Mouse (Mus musculus) lung, embryonic 15.5 days (tissue): ENCODE measurements around the gene Cyp26c1. TPM values are rescaled to one million over a fixed set of nuclear protein-coding genes. Genes with fewer than 3 reads are reported as not detected.

Experiments used
- ATAC-seq: fragments of 200-750 bp; cut with Nextera tagmentation; 2 replicates; pipeline ENCODE4 v1.8.0; 2017; ENCODE audit warnings: moderate number of reproducible peaks, borderline replicate concordance; ENCODE audit not compliant: low FRiP score, low TSS enrichment; ENCODE audit errors: extremely low read depth
- H3K27ac ChIP-seq: fragments of 300-500 bp; sonication (generic); 2 replicates; pipeline ENCODE4 v1.5.1; 2015; ENCODE audit warnings: moderate library complexity, mild to moderate bottlenecking, inconsistent platforms
- H3K27me3 ChIP-seq: fragments of 300-500 bp; sonication (generic); 2 replicates; pipeline ENCODE4 v1.6.1; 2015; ENCODE audit warnings: inconsistent platforms
- H3K36me3 ChIP-seq: fragments of 300-500 bp; sonication (generic); 2 replicates; pipeline ENCODE4 v1.6.1; 2015; ENCODE audit warnings: inconsistent platforms
- H3K4me1 ChIP-seq: fragments of 300-500 bp; sonication (generic); 2 replicates; pipeline ENCODE4 v1.6.1; 2015; ENCODE audit warnings: inconsistent platforms
- H3K4me2 ChIP-seq: fragments of 300-500 bp; sonication (generic); 2 replicates; pipeline ENCODE4 v1.6.1; 2015; ENCODE audit warnings: inconsistent platforms, mild to moderate bottlenecking, moderate library complexity
- H3K4me3 ChIP-seq: fragments of 300-500 bp; sonication (generic); 2 replicates; pipeline ENCODE4 v1.5.1; 2015; ENCODE audit warnings: mild to moderate bottlenecking, inconsistent platforms
- H3K9ac ChIP-seq: fragments of 300-500 bp; sonication (generic); 2 replicates; pipeline ENCODE4 v1.6.1; 2015; ENCODE audit warnings: inconsistent platforms
- H3K9me3 ChIP-seq: fragments of 300-500 bp; sonication (generic); 2 replicates; pipeline ENCODE4 v1.6.1; 2016; ENCODE audit warnings: inconsistent platforms
- WGBS: fragments of 180-500 bp; shearing (Covaris S2); methylation state at CpG from one replicate; pipeline ENCODE4 v1.1.7; 2015; 5-methylcytosine and 5-hydroxymethylcytosine counted together
- polyA plus RNA-seq: library from polyadenylated mRNA; unstranded; fragments of >200 nt; fragmentation: Nextera tagmentation; extraction: Ambion mirVana; gene quantifications from 2 replicates; pipeline ENCODE4 v1.2.1, GENCODE M21; 2015

Gene Cyp26c1
- polyA plus RNA-seq, result not detected in 2 replicates

DNA sequence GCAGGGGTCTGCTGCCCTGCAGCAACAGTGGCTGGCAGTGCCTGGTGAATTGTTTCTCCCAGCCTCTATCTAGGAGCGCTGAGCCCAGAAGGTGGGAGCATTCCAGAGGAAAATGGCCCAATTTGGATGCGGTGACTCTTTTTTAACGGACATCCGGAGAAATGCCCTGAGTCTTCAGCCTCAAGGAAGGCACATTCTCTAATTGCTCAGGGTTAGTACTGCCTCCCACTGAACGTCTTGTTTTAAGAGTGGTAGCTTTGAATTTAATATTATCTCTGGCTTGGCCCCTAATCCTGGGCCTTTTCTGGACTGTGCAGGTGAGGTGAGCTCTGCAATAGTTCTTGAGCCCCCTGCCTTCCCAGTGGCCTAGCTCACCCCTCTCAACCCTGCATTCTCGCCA lies at the start of gene Cyp26c1:
Gene Cyp26c1 (plus strand): TSS at position 301 of the 400 bp plus-strand sequence.
- Histone ChIP-seq H3K36me3 (no peaks in the 10 kb centered on the region), H3K4me2 (no peak within 1 kb of the TSS), H3K4me1 (0 out of 2 replicates have a peak, but pooled peaks cover 3% of the 10 kb centered on the region), H3K9ac (no peak within 1 kb of the TSS), H3K9me3 (no peaks in the 10 kb centered on the region), H3K27ac (no peak within 1 kb of the TSS), H3K27me3 (peaks cover 84% of the 10 kb centered on the region), H3K4me3 (no peak within 1 kb of the TSS)
- ATAC-seq, result 0 out of 2 replicates have a peak, but pooled peaks have one; percentile 31
- WGBS, result 9% methylated on average over 6 of the region's 6 CpGs

DNA sequence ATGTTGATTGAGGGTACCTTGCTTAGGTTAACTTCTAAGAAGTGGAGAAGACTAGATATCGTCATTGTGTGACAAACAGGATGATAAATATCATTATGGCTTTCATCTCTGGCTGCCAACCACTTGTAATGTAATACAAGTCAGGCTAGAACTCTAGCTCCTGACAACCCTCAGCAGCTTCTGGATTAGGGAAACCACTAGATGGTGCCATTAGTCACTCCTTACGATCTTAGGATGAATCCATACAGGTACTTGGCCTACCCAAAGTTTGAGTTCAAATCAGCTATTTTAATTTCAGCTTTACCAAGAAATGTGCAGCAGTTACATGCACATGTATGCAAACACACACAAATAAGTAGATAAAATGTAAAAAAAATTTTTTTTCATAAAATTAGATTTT lies 37.4 kb upstream of the Cyp26c1 start:
- 32% methylated on average over 2 of the region's 2 CpGs for WGBS
- Histone ChIP-seq H3K4me1 (no peaks in the 10 kb centered on the region), H3K27ac (no peak overlapping the region), H3K4me3 (no peak overlapping the region), H3K27me3 (no peaks in the 10 kb centered on the region), H3K9me3 (no peaks in the 10 kb centered on the region), H3K36me3 (no peaks in the 10 kb centered on the region), H3K9ac (no peak overlapping the region), H3K4me2 (no peak overlapping the region)
- ATAC-seq, result no peak

DNA sequence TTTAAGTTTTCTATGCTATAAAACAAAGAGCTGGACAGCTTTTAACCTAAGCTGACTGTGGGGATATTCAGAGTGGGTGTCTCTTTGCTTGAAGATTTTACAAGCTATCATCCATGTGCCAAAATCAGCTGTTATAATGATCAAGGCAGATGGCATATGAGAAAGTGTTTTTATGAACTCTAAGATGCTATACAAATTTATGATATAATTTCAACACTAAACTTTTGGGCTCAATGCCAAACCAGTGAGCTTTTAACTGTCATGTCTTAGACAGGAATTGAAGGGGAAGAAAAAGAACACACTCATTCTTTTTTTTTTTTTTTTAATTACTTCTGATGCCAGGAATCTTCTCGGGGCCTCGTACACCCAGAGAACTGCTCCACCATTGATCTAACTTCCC lies 34.9 kb upstream of the Cyp26c1 start:
- ATAC-seq, result no peak
- H3K4me3 ChIP-seq, result no peak overlapping the region
- WGBS, result 38% methylated on average over 2 of the region's 2 CpGs
- no peak overlapping the region for H3K4me2 ChIP-seq
- no peaks in the 10 kb centered on the region for H3K4me1 ChIP-seq
- no peaks in the 10 kb centered on the region for H3K9me3 ChIP-seq
- H3K9ac ChIP-seq, result no peak overlapping the region
- H3K27me3 ChIP-seq, result no peaks in the 10 kb centered on the region
- H3K27ac ChIP-seq, result no peak overlapping the region
- no peaks in the 10 kb centered on the region for H3K36me3 ChIP-seq

DNA sequence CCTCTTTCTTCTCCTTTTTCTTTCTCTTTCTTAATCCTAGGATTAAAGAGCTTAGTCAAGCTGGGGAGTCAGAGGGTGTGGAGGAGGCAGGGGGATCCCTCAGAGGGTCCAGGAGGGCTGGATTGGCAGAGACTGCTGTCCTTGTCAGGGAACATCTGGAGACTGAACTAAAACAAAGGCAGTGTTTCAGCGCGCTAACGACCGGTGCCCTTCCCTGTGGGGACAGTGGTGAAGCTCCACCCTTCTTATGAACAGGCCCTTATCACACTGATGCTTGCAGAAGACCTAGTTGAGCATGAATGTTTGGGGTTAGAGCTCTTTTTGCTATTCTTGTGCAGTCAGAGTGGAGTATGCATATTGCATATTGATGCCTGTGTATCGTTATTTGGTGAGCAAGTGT lies 31.4 kb upstream of the Cyp26c1 start:
- Histone ChIP-seq H3K36me3 (no peaks in the 10 kb centered on the region), H3K27me3 (no peaks in the 10 kb centered on the region), H3K9me3 (no peaks in the 10 kb centered on the region), H3K4me1 (no peaks in the 10 kb centered on the region), H3K27ac (no peak overlapping the region), H3K9ac (no peak overlapping the region), H3K4me2 (no peak overlapping the region), H3K4me3 (no peak overlapping the region)
- ATAC-seq, result no peak
- WGBS, result 49% methylated on average over 5 of the region's 5 CpGs

DNA sequence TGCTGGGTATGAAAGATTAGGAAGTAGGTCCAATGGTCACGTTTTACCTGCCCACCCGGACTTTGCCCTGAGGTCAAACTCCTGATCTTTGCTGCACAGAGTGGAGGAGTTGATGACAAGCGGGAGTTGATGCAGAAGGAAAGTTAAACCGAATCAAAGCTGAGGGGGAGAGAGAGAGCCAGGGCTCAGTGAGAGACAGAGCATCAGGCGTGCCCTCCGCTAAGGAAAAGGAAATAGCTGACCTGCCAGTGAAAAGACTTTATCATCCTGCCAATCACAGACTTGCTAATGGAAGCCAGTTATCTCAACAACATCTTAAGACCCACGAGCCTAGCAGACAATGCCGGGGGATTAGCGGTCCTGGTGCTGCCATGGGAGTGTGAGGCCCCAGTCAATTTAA lies 28.9 kb upstream of the Cyp26c1 start:
- no peak overlapping the region for H3K4me2 ChIP-seq
- WGBS, result 17% methylated on average over 9 of the region's 9 CpGs
- no peak for ATAC-seq

DNA sequence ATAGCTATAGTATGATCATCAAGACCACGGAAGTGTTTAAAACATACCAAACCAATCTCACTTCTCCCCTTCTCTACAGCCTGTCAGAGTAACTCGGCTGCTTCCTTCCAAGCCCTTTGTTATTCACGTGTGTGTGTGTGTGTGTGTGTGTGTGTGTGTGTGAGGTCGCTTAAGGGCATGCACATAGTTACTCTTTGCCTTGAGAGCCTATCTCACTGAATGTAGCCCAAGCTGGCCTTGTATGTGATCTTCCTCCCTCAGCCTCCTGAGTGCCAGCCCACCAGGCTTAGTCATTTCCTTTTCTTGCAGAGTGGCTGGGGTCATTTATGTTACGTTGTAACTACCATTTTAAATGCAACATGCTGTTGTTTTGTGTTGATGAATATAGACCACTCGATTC lies 20.1 kb upstream of the Cyp26c1 start:
- ATAC-seq, result no peak
- Histone ChIP-seq H3K9ac (no peak overlapping the region), H3K4me2 (no peak overlapping the region), H3K36me3 (no peaks in the 10 kb centered on the region), H3K9me3 (no peaks in the 10 kb centered on the region), H3K4me1 (no peaks in the 10 kb centered on the region), H3K27me3 (no peaks in the 10 kb centered on the region), H3K27ac (no peak overlapping the region), H3K4me3 (no peak overlapping the region)
- 65% methylated on average over 6 of the region's 6 CpGs for WGBS

More for the DNA sequence above, 28.9 kb upstream of the Cyp26c1 start:
- Histone ChIP-seq H3K4me1 (no peaks in the 10 kb centered on the region), H3K9me3 (no peaks in the 10 kb centered on the region), H3K27ac (no peak overlapping the region), H3K9ac (no peak overlapping the region), H3K27me3 (no peaks in the 10 kb centered on the region), H3K4me3 (no peak overlapping the region), H3K36me3 (no peaks in the 10 kb centered on the region)

DNA sequence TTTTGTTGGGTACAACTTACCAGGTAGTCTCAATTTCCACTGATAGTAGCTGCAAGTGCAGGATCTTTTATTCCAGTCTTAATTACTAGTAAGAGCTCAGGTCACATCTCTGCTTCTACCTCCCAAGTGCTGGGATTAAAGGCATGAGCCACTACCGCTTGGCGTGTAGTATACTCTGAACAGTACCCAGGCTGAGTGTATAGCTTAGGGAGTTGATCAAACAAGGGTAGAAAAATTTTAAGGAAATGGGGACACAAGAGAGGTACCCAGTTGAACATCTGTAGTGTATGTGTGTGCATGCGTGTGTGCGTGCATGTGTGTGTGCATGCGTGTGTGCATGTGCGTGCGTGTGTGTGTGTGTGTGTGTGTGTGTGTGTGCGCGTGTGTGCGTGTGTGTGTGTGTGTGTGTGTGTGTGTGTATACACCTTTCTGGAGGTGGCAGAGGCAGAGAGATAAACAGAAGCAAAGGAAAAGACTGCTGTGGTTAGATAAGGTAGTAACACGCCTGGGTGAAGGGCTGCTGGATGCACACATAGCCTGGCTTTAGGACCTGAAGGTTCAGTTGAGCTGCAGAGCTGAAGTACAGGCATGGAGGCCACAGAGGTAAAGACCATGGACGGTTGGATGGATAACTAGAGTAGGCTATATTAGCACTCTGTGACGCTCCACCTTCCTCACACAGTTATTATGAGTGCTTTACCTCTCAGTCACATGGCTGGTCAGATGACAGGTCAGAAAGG lies 17.4 kb upstream of the Cyp26c1 start:
- Histone ChIP-seq H3K9ac (no peak overlapping the region), H3K27ac (no peak overlapping the region), H3K27me3 (no peaks in the 10 kb centered on the region), H3K36me3 (no peaks in the 10 kb centered on the region), H3K4me1 (no peaks in the 10 kb centered on the region), H3K9me3 (no peaks in the 10 kb centered on the region), H3K4me3 (no peak overlapping the region), H3K4me2 (no peak overlapping the region)
- no peak for ATAC-seq
- whole genome bisulfite sequencing, result 59% methylated on average over 13 of the region's 13 CpGs

DNA sequence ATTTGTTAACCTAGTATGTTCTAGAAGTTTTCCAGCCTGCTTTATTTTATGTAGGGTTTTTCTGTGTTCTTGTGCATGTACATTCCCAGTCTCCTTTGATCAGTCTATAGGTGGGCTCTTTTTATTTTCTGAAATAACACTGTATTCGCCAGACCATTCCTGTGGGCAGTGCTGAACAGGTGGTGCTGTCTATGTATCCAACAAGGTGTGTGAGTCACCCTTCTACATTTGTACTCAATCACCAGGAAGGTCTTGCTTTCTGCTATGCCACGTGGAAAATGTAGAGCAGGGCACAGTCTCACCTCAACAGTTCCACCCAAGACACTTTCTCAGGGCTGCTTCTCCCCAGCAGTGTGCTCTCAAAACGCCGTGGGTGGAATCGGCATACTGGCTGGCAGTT lies 16.7 kb upstream of the Cyp26c1 start:
- WGBS, result 82% methylated on average over 5 of the region's 5 CpGs
- H3K27me3 ChIP-seq, result no peaks in the 10 kb centered on the region
- no peak overlapping the region for H3K27ac ChIP-seq
- H3K36me3 ChIP-seq, result no peaks in the 10 kb centered on the region
- H3K9me3 ChIP-seq, result no peaks in the 10 kb centered on the region
- H3K4me3 ChIP-seq, result no peak overlapping the region
- no peak for ATAC-seq
- H3K9ac ChIP-seq, result no peak overlapping the region
- no peak overlapping the region for H3K4me2 ChIP-seq
- no peaks in the 10 kb centered on the region for H3K4me1 ChIP-seq

DNA sequence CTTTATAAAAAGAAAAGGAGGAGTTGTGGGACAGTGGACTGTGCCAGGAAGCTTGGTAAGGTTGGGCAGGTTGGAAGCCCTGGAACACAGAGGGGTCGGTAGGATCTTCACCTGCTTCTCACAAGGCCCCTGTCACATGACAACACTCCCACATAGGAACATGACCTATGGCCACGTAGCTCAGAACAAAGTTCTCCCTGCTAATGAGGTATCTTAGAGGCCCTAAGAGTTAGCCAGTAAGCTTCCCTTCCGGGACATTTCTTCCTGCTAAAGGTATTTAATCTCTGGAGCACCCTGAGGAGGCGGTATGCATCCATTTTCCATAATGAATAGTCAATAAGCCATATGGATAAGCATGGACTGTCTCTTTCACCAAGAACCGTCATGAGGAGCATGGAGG lies 15.9 kb upstream of the Cyp26c1 start:
- Histone ChIP-seq H3K4me1 (no peaks in the 10 kb centered on the region), H3K9ac (no peak overlapping the region), H3K27me3 (no peaks in the 10 kb centered on the region), H3K4me2 (no peak overlapping the region), H3K27ac (no peak overlapping the region), H3K4me3 (no peak overlapping the region), H3K9me3 (no peaks in the 10 kb centered on the region), H3K36me3 (no peaks in the 10 kb centered on the region)
- ATAC-seq, result no peak
- 84% methylated on average over 5 of the region's 5 CpGs for WGBS

DNA sequence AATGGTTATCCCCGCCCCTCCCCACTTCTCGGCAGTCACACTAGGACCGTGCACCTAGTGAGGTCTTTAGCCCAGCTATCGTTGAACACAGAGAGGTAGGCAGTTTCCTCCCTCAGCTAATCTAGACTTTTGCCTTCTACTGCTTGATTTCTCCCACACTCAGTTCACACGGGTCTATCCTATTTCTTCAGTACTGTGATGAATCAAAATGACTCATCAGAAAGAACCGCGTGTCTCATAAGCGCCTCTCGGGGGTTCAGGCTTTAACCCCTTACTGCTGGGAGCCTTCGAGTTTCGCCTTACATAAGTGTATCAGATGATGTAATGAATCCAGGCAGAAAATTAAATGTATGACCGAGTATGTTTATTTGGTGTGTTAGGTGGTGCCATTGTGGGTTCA lies 12.0 kb upstream of the Cyp26c1 start:
- no peak overlapping the region for H3K4me2 ChIP-seq
- H3K36me3 ChIP-seq, result no peaks in the 10 kb centered on the region
- no peak overlapping the region for H3K27ac ChIP-seq
- H3K9ac ChIP-seq, result no peak overlapping the region
- H3K4me3 ChIP-seq, result no peak overlapping the region
- no peaks in the 10 kb centered on the region for H3K4me1 ChIP-seq
- no peaks in the 10 kb centered on the region for H3K9me3 ChIP-seq
- no peaks in the 10 kb centered on the region for H3K27me3 ChIP-seq
- no peak for ATAC-seq
- WGBS, result 43% methylated on average over 12 of the region's 12 CpGs

DNA sequence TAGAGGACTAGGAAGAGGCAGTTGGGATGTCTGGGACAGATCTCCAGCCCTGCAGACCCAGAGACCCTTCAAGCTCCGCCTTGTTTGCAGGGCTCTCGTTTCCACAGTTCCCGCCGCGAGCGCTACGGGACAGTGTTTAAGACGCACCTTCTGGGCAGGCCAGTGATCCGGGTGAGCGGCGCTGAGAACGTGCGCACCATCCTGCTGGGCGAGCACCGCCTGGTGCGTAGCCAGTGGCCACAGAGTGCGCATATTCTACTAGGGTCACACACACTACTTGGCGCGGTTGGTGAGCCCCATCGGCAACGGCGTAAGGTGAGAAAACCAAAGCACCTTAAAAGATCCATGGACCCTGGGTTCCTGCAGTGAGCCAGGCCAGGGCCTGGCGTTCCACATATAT lies 966 bp downstream of the Cyp26c1 start:
- Histone ChIP-seq H3K27me3 (peaks cover 94% of the 10 kb centered on the region), H3K4me3 (no peak overlapping the region), H3K4me1 (0 out of 2 replicates have a peak, but pooled peaks cover 7% of the 10 kb centered on the region), H3K9ac (no peak overlapping the region), H3K4me2 (no peak overlapping the region), H3K36me3 (no peaks in the 10 kb centered on the region), H3K27ac (no peak overlapping the region), H3K9me3 (no peaks in the 10 kb centered on the region)
- 7% methylated on average over 23 of the region's 23 CpGs for WGBS
- ATAC-seq, result no peak

DNA sequence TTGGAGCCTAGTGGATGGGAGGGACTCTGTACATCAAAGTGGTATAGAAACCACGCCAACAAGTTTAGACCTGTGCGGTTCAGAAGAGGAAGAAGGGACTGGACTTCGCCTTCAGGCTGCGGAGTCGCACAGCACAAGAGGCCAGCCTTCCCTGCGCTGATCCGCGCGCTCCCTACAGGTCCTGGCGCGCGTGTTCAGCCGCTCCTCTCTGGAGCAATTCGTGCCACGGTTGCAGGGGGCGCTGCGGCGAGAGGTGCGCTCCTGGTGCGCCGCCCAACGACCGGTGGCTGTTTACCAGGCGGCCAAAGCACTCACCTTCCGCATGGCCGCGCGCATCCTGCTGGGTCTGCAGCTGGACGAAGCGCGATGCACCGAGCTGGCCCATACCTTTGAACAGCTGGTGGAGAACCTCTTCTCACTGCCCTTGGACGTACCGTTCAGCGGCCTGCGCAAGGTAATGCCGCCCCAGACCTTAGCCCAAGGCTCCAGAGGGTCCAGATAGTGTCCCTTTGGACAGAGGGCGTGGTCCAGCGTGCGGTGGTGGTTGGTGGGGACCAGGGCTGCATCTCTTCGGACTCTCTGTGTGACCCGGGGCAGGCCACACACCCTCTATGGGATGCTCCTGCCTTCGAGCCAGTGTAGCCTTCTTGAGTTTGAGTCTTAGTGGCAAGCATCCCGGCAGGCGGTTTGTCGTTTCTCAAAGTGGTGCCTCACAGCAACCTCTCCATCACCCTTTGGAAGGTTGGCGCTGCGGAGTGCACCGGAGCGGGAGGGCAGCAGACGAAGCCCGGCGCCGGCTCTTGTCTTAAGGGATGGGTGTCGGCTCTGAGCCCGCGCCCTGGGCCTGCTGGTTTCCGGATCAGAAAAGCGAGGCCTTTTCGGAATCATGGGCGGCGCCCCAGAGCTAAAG lies 1.8 kb downstream of the Cyp26c1 start:
- H3K9me3 ChIP-seq, result no peaks in the 10 kb centered on the region
- H3K27me3 ChIP-seq, result peaks cover 97% of the 10 kb centered on the region
- no peak overlapping the region for H3K4me3 ChIP-seq
- no peak overlapping the region for H3K27ac ChIP-seq
- WGBS, result 4% methylated on average over 62 of the region's 62 CpGs
- H3K36me3 ChIP-seq, result no peaks in the 10 kb centered on the region
- H3K4me2 ChIP-seq, result no peak overlapping the region
- no peak overlapping the region for H3K9ac ChIP-seq
- H3K4me1 ChIP-seq, result 0 out of 2 replicates have a peak, but pooled peaks cover 7% of the 10 kb centered on the region
- no peak for ATAC-seq
